Mouse (Mus musculus): ENCODE measurements around the gene Stim2. TPM values are rescaled to one million over a fixed set of nuclear protein-coding genes. Genes with fewer than 3 reads are reported as not detected.

Stim2 gene
- polyA plus RNA-seq, 1 experiment = not detected

- Histone ChIP-seq H3K27ac (ENCODE audit: insufficient read depth, low read depth, low read length) (no peak overlapping the region), H3K4me3 (ENCODE audit: insufficient read depth, low read depth, low read length) (no peak overlapping the region), H3K4me1 (ENCODE audit: control insufficient read depth, insufficient read depth, low read length) (0 out of 2 replicates have a peak, but pooled peaks cover 4% of the 10 kb centered on the region)
- WGBS = 96% methylated on average over 2 of the region's 2 CpGs
- TF ChIP-seq POLR2A (IDR thresholded peaks at IDR 0.05; ENCODE audit: insufficient read depth, low read depth, low read length) (no peak), CTCF (IDR thresholded peaks at IDR 0.05; ENCODE audit: insufficient read depth, low read depth, low read length) (no peak)
Measured at GRCm38 (mm10) chr5:54070549-54070948, 72.2 kb downstream of the Stim2 start.

DNA sequence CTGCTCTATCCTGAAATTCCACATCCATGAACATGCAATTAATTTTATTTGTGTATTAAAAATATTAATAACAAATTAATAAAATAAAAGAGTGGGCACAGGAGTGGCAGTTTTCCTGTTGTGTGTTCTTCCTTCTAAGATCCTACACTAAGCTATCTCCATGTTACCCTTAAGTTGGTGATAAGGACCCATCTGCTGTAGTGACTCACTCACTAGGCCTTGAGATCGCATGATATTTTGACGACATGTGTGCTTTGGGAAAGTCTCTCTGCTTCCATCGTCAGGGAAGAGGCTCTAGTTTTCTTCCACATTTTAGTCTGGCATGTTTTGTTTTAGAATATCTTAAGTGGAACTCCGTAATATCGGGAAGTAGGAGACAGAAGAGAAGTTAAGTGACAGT lies 73.0 kb downstream of the Stim2 start:
- WGBS = 83% methylated on average over 5 of the region's 5 CpGs
- 0 out of 2 replicates have a peak, but pooled peaks cover 4% of the 10 kb centered on the region for H3K4me1 ChIP-seq (ENCODE audit: control insufficient read depth, insufficient read depth, low read length)
- H3K27ac ChIP-seq (ENCODE audit: insufficient read depth, low read depth, low read length) = no peak overlapping the region
- no peak overlapping the region for H3K4me3 ChIP-seq (ENCODE audit: insufficient read depth, low read depth, low read length)
- TF ChIP-seq POLR2A (IDR thresholded peaks at IDR 0.05; ENCODE audit: insufficient read depth, low read depth, low read length) (no peak), CTCF (IDR thresholded peaks at IDR 0.05; ENCODE audit: insufficient read depth, low read depth, low read length) (no peak)

- H3K4me3 ChIP-seq (ENCODE audit: insufficient read depth, low read depth, low read length) = no peak overlapping the region
- no peak overlapping the region for H3K27ac ChIP-seq (ENCODE audit: insufficient read depth, low read depth, low read length)
- WGBS = 94% methylated on average over 7 of the region's 7 CpGs
- H3K4me1 ChIP-seq (ENCODE audit: control insufficient read depth, insufficient read depth, low read length) = 0 out of 2 replicates have a peak, but pooled peaks cover 4% of the 10 kb centered on the region
- TF ChIP-seq CTCF (IDR thresholded peaks at IDR 0.05; ENCODE audit: insufficient read depth, low read depth, low read length) (no peak), POLR2A (IDR thresholded peaks at IDR 0.05; ENCODE audit: insufficient read depth, low read depth, low read length) (no peak)
Measured at GRCm38 (mm10) chr5:54071705-54072104, 73.4 kb downstream of the Stim2 start.

DNA sequence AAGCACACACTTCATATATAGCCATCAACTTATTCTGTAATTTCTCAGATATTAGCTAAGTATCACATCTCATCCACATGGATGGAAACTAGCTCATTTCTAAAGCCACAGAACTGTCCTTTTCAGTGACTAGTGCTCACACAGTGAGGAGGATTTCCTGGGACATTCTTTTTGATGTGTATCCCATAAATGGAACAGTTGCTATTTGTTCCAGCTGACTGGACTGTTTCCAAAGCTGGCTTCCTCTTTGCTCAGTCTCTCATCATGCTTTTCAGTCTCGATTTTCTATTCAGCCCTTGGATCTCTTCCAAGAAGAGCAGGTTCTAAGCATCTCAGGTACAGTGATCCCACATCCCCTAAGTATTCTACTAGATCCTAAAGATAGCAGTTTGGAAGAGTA lies 75.0 kb downstream of the Stim2 start:
- Histone ChIP-seq H3K27ac (ENCODE audit: insufficient read depth, low read depth, low read length) (no peak overlapping the region), H3K4me1 (ENCODE audit: control insufficient read depth, insufficient read depth, low read length) (0 out of 2 replicates have a peak, but pooled peaks cover 4% of the 10 kb centered on the region), H3K4me3 (ENCODE audit: insufficient read depth, low read depth, low read length) (no peak overlapping the region)
- WGBS = 2% methylated on average over 1 of the region's 1 CpGs
- TF ChIP-seq POLR2A (IDR thresholded peaks at IDR 0.05; ENCODE audit: insufficient read depth, low read depth, low read length) = no peak
- no peak for TF ChIP-seq CTCF (IDR thresholded peaks at IDR 0.05; ENCODE audit: insufficient read depth, low read depth, low read length)

DNA sequence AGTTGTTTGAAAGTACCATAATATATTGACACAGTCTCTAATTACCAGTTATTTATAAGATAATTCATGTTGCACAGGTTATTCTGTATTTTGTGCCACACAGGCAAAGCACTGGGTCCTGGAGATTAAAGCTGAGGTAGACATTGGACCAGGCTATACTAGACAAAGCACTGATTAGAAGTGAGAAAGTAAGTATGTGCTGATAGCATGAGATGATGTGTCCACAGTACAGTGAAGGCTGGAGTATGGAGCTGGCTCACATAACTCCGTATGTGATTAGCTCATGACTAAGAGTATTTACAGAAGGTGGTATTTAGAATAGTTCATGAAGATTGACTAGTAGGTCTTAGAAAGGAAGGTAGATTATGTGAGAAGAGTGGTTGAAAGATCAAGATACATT lies 81.7 kb downstream of the Stim2 start:
- H3K27ac ChIP-seq (ENCODE audit: insufficient read depth, low read depth, low read length) = no peak overlapping the region
- no peaks in the 10 kb centered on the region for H3K4me1 ChIP-seq (ENCODE audit: control insufficient read depth, insufficient read depth, low read length)
- 78% methylated on average over 1 of the region's 1 CpGs for WGBS
- no peak overlapping the region for H3K4me3 ChIP-seq (ENCODE audit: insufficient read depth, low read depth, low read length)
- no peak for TF ChIP-seq CTCF (IDR thresholded peaks at IDR 0.05; ENCODE audit: insufficient read depth, low read depth, low read length)

- peaks cover 7% of the 10 kb centered on the region; the same call in 1 of the 2 replicates for H3K4me1 ChIP-seq (ENCODE audit: control insufficient read depth, insufficient read depth, low read length)
- H3K27ac ChIP-seq (ENCODE audit: insufficient read depth, low read depth, low read length) = no peak overlapping the region
- H3K4me3 ChIP-seq (ENCODE audit: insufficient read depth, low read depth, low read length) = no peak overlapping the region
- no peak for TF ChIP-seq CTCF (IDR thresholded peaks at IDR 0.05; ENCODE audit: insufficient read depth, low read depth, low read length)
- no peak for TF ChIP-seq POLR2A (IDR thresholded peaks at IDR 0.05; ENCODE audit: insufficient read depth, low read depth, low read length)
- 88% methylated on average over 3 of the region's 3 CpGs for WGBS
Measured at GRCm38 (mm10) chr5:54087912-54088311, 89.6 kb downstream of the Stim2 start.

DNA sequence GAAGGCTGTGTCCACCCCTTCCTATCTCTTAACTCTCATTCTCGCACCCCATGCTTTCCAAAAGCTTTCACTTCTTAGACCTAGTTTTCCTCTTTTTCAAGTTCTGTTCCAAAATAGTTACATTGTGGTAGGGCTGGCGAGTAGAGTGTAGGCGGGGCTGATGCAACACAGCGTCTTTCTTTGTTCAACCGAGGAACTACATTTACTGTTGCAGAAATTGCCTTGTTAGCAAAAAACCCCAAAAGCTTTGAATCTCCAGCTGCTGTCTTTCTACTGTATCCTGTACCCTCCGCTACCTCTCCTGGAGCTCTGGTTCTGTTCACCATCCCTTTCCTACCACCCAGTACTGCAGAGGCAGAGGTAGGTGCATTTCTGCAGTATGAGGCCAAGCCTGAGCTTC lies 99.9 kb downstream of the Stim2 start:
- peaks cover 10% of the 10 kb centered on the region for H3K4me1 ChIP-seq (ENCODE audit: control insufficient read depth, insufficient read depth, low read length)
- TF ChIP-seq POLR2A (IDR thresholded peaks at IDR 0.05; ENCODE audit: insufficient read depth, low read depth, low read length) = no peak
- TF ChIP-seq CTCF (IDR thresholded peaks at IDR 0.05; ENCODE audit: insufficient read depth, low read depth, low read length) = no peak
- WGBS = 33% methylated on average over 6 of the region's 6 CpGs
- H3K27ac ChIP-seq (ENCODE audit: insufficient read depth, low read depth, low read length) = peak overlapping the region; percentile 83
- no peak overlapping the region; the same call in 1 of the 2 replicates for H3K4me3 ChIP-seq (ENCODE audit: insufficient read depth, low read depth, low read length)

- no peak for TF ChIP-seq CTCF (IDR thresholded peaks at IDR 0.05; ENCODE audit: insufficient read depth, low read depth, low read length)
- no peak for TF ChIP-seq POLR2A (IDR thresholded peaks at IDR 0.05; ENCODE audit: insufficient read depth, low read depth, low read length)
- WGBS = 10% methylated on average over 3 of the region's 3 CpGs
- H3K4me3 ChIP-seq (ENCODE audit: insufficient read depth, low read depth, low read length) = no peak overlapping the region
- peaks cover 13% of the 10 kb centered on the region for H3K4me1 ChIP-seq (ENCODE audit: control insufficient read depth, insufficient read depth, low read length)
- H3K27ac ChIP-seq (ENCODE audit: insufficient read depth, low read depth, low read length) = peak overlapping the region; percentile 65
Measured at GRCm38 (mm10) chr5:54100916-54101315, 102.6 kb downstream of the Stim2 start.

GRCm38 (mm10) chr5:54101318-54101717 lies 103.0 kb downstream of the Stim2 start:
- no peak for TF ChIP-seq POLR2A (IDR thresholded peaks at IDR 0.05; ENCODE audit: insufficient read depth, low read depth, low read length)
- no peak for TF ChIP-seq CTCF (IDR thresholded peaks at IDR 0.05; ENCODE audit: insufficient read depth, low read depth, low read length)
- WGBS = 21% methylated on average over 5 of the region's 5 CpGs
- peak overlapping the region; percentile 75; the same call in 1 of the 2 replicates for H3K27ac ChIP-seq (ENCODE audit: insufficient read depth, low read depth, low read length)

DNA sequence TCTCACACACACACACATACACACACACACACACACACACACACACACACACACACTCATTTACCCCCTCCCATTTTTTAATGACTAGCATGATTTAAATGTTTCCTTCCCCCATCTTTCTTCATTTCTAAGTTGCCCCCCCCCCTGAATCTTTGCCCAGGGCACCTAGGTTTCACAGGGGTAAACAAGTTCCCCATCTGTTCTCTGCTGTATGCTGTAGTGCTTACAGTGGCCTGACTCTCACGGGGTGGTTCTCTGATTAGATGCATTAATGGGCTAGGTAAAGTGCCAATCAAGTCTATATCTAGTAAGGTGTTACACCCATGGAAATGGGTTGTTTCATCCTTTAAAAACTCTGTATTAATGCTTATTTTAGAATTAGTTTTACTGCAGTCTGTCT lies 103.7 kb downstream of the Stim2 start:
- Histone ChIP-seq H3K27ac (ENCODE audit: insufficient read depth, low read depth, low read length) (peak overlapping the region; percentile 53; the same call in 1 of the 2 replicates), H3K4me1 (ENCODE audit: control insufficient read depth, insufficient read depth, low read length) (peaks cover 13% of the 10 kb centered on the region), H3K4me3 (ENCODE audit: insufficient read depth, low read depth, low read length) (no peak overlapping the region)
- TF ChIP-seq POLR2A (IDR thresholded peaks at IDR 0.05; ENCODE audit: insufficient read depth, low read depth, low read length) = no peak
- no peak for TF ChIP-seq CTCF (IDR thresholded peaks at IDR 0.05; ENCODE audit: insufficient read depth, low read depth, low read length)
- 38% methylated on average over 1 of the region's 1 CpGs for WGBS

More at GRCm38 (mm10) chr5:54101318-54101717, 103.0 kb downstream of the Stim2 start:
- Histone ChIP-seq H3K4me3 (ENCODE audit: insufficient read depth, low read depth, low read length) (no peak overlapping the region), H3K4me1 (ENCODE audit: control insufficient read depth, insufficient read depth, low read length) (peaks cover 13% of the 10 kb centered on the region)

All from olfactory bulb, adult 2 months (tissue).